Mouse (Mus musculus) megakaryocyte progenitor cell, adult 5-6 weeks (primary cell): ENCODE data around the gene Ezh1. TPM values are rescaled to one million over a fixed set of nuclear protein-coding genes. Genes with fewer than 3 reads are reported as not detected.

Source experiments
- ATAC-seq: replicated peaks from 2 replicates; pipeline ENCODE4 v1.8.0; 2016; ENCODE audit warnings: mild to moderate bottlenecking, moderate TSS enrichment, inconsistent platforms; ENCODE audit not compliant: poor library complexity
- total RNA-seq, 2 experiments: library from RNA; stranded (forward) in 1 of 2; stranded (reverse) in 1 of 2; fragments of 157-497, 149-512 nt in 1 of 2; fragments of 200-1000 nt in 1 of 2; gene quantifications; 2 replicates each; pipeline versions ENCODE4 v1.2.3 to v1.2.4; 2015 to 2017

The Ezh1 gene
- total RNA-seq, 2 experiments from 2014 or later = 13.2 to 15.8 TPM

DNA sequence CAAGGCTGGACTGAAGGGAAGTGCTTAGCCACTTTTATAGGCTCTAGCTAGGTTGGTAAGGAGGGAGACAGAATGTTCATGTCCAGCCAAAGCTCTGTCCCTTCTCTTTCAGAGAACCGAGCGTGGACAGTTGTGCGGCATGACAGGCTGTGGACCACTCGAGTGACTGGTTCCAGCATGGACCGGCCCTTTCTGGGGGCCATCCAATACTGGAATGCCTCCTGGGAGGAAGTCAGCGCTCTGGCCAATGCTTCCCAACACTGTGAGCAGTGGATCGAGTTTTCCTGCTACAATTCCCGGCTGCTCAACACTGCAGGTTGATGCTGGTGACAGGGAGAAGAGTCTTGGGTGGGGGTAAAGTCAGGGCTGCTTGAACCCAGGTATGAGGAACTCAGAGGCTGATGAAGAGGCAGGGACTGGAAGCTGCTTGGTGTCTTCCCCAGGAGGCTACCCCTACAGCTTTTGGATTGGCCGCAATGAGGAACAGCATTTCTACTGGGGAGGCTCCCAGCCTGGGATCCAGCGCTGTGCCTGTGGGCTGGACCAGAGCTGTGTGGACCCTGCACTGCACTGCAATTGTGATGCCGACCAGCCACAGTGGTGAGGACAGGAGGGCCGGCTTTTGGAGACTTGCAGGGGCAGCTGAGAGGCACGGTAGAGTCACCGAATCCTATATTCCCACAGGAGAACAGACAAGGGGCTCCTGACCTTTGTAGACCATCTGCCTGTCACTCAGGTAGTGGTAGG, 43.3 kb downstream of the Ezh1 start:
- no peak for ATAC-seq

DNA sequence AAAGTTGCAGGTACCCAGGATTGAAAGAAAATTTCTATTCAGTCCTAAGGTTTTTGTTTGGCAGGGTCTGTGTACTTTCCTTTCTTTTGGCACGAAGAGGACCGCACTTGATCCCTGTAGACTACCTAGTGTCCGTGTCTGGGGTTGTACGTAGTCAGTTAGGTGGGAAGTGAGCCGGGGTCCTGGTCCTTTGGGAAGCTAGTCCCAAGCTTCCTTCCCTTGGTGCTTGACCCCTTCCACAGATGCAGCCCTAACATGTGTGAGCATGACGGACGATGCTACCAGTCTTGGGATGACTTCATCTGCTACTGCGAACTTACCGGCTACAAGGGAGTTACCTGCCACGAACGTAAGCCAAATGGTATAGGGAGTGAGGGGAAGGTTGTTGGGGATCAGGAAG, 44.3 kb downstream of the Ezh1 start:
- ATAC-seq = no peak

- ATAC-seq = peak; percentile 71
Measured at GRCm38 (mm10) chr11:101180846-101181740, 45.2 kb downstream of the Ezh1 start.

DNA sequence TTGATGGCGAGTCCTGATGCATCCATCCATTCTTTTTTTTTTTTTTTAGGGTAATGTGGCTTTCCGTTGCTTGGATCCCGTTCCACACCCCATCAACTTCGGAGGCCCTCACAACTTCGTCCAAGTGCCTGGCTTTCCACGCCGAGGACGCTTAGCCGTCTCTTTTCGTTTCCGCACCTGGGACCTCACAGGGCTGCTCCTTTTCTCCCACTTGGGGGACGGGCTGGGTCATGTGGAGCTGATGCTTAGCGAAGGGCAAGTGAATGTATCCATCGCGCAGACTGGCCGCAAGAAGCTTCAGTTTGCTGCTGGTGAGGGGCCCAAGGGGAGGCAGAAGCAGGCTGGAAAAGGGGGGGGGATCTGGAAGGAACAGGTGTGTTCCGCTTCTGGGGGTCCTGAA, 46.0 kb downstream of the Ezh1 start:
- no peak for ATAC-seq

DNA sequence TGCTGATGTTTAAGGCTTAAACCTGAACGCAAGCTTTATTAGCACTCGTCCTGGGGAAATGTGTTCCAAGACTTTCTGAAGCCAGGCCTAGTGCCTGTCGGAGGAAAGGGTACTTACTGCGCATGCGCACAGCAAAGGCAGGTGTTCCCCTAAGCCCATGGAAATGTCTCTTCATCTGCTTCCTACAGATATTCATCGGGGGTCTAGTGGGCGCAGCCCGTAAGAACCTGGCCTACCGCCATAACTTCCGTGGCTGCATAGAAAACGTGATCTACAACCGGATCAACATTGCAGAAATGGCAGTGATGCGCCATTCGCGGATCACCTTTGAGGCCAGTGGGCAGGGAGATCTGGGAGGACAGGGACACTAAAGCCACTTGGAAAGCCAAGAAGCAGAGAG, 47.0 kb downstream of the Ezh1 start:
- no peak for ATAC-seq

DNA sequence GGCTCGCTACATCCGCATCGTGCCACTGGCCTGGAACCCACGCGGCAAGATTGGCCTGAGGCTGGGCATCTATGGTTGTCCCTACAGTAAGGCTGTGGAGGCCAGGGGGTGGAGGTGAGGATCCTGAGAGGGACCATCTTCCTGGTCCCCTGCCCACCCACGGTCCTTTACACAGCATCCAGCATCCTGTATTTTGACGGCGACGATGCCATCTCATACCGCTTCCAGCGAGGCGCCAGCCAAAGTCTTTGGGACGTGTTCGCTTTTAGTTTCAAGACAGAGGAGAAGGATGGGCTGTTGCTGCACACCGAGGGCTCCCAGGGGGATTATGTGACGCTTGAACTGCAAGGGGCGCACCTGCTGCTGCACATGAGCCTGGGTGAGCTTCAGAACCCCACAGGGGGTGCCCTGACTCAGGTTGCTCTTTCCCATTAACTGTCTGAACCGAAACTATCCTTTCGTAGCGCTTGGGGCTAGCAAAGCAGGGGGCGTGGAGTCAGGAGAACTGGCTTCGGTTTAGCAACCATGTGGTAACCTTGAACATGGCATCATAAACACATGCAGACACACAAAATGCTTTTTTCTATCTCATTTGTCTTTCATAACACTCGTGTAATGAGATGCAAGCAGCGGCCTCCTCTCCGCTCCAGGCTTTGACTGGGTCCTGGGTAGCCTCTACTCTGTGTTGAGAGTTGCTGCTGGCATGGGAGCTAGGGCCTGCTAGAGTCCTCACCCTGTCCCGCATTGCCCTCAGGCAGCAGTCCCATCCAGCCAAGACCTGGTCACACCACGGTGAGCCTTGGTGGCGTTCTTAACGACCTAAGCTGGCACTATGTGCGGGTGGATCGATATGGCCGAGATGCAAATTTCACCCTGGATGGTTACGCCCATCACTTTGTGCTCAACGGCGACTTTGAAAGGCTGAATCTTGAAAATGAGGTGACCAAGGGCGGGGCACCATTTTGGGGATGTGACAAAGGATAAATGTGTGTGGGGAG, 47.9 kb downstream of the Ezh1 start:
- ATAC-seq = no peak

DNA sequence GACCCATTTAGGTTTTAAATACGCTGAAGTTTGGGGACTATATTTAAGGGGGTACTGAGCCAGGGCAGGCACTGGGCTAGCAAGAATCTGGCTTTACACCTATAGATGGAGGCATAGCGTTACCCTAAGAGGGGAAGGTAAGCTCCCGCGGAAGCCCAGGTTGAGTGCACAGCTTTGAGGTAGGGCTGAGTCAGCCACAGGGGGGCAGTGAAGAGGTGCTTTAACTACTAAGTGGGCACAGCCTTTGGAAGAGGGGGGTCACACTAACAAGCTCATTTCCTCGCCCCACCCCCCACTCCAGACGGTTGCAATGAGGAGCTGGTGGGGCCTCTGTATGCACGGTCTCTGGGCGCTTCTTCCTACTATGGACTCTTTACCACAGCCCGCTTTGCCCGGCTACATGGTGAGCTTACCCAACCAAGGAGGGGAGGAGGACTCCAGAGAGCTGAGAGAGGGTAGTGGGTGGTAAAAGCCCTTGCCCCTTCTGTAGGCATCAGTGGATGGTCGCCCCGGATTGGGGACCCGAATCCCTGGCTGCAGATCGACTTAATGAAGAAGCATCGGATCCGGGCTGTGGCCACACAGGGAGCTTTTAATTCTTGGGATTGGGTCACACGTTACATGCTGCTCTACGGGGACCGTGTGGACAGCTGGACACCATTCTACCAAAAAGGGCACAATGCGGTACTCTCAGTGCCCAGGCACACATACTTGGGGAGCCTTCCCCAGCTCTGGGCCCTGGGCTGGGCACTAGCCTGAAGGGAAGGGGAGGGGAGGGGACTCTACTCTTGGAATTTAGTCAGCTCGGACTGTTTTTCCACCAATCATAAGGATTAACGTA, 49.1 kb downstream of the Ezh1 start:
- peak; percentile 38; the same call in 1 of the 2 replicates for ATAC-seq

- no peak for ATAC-seq
Measured at GRCm38 (mm10) chr11:101176117-101176691, 50.1 kb downstream of the Ezh1 start.

GRCm38 (mm10) chr11:101175636-101176116, 50.6 kb downstream of the Ezh1 start:
- no peak; the same call in 1 of the 2 replicates for ATAC-seq

DNA sequence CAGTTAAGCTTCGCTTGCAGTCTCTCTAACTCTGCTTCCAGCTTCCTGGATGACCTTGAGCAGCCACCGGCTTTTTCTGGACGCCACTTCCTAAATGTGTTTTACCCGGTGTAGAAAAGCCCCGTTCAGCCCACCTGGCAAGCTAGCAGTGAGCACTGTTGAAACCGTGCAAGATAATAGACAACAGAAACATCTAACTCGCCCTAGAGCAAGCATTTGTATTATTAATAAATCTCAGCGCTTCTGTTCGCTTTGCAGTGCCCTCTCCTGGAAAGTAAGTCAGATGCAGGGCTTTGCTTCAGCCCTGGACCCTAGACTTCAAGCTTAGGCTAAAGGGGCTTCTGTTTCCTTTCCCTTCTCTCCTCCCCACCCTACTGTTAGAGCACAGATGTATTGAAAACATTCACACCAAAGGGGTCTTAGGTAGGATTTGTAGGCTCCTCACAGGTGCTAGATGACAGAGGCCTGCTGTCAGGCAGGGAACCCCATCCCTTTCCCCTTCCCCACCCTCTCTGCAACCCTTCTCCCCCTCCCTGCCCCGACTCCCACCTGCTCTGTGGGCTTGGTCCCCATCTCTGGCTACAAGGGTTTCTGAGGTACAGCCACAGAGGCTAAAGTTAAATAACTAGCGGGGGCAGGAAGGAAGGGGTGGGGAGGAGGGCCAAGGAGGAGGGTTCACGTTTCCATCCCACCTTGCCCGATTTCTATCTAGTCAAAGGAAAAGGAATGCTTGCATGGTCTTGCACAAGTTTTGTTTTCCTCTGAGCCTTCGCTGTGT, 51.2 kb downstream of the Ezh1 start, which contains the start of gene Ccr10:
Ccr10 (minus strand) TSS at position 593 of the 778 bp plus-strand sequence.
- ATAC-seq = no peak

DNA sequence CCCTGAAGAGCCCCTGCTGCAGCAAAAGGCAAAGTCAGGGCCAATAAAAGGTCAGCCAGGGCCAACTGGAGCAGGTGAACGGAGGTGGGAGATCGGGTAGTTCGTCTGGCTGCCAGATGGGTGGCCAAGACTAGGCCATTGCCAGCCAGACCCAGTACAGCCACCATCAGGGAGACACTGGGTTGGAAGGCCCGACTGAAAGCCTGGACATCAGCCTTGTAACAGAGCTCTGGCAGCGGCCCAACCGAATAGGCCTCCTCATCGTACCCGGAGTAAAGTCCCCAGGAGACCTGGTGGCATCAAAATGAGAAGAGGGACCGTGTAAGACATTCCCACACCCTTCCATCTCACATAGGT, 51.9 kb downstream of the Ezh1 start:
- no peak for ATAC-seq

DNA sequence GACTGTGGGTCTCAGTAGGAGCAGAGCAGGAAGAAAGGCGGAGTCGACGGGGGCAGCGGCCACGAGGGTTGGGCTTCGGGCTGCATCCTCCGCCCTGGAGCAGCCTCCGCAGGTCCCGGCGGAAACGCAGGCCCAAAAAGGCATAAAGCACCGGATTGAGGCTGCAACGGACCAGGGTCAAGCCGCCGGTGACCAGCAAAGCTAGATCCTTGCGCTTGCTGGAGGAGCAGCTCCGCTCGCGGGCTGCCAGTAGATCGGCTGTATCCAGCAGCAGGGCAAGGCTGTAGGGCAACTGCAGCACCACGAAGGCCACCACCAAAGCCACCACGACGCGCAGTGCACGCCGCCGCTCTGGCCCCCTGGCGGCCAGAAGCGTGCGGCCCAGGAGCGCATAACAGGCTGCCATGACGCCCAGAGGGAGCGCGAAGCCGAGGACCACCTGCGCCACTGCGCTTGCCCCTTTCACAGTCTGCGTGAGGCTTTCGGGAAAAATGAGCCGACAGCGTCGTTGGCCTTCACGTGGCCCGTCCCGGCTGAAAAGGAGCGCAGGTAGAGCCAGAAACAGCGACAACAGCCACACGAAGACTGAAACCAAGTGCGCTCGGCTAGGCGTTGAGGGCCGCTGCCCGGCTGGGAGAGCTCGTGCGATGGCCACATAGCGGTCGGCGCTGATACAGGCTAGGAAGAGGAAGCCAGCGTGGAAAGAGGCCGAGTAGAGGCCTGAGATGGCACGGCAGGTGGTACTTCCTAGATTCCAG, 52.5 kb downstream of the Ezh1 start:
- peak; percentile 58 for ATAC-seq

- ATAC-seq = no peak
Measured at GRCm38 (mm10) chr11:101173112-101173511, 53.2 kb downstream of the Ezh1 start.

DNA sequence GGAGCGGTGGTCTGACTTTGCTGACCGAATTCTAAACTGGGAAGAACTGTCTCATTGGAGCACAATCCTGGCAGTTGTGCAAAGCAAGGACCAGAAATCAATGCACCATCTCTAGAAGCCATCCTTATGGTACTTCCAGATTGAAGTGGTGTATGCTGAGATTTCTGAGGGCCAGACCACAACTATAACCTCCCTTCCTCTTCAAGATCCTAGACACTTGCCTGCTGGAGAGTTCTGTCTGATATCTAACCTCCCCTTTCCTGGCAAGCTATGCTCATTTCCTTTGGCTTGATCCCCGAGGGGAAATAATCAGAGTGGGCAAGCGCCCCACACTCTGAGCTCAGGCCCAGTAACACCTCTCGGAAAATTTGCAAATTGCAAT, 53.8 kb downstream of the Ezh1 start:
- ATAC-seq = no peak

GRCm38 (mm10) chr11:101171721-101172433, 54.4 kb downstream of the Ezh1 start:
- 0 out of 2 replicates have a peak, but pooled peaks have one; percentile 7 for ATAC-seq

GRCm38 (mm10) chr11:101170811-101171610, 55.3 kb downstream of the Ezh1 start, which contains the start of gene Plekhh3:
Gene Plekhh3, minus strand, starts transcription at chr11:101171351.
- ATAC-seq = peak; percentile 74
